Mouse (Mus musculus) hindbrain, embryonic 14.5 days (tissue): Measurements from ENCODE around the gene Mpped2. TPM values are rescaled to one million over a fixed set of nuclear protein-coding genes. Genes with fewer than 3 reads are reported as not detected.

ENCODE experiments used
- ATAC-seq: fragments of 200-750 bp; cut with Nextera tagmentation; 2 replicates; pipeline ENCODE4 v1.8.0; 2017; ENCODE audit warnings: moderate number of reproducible peaks, mild to moderate bottlenecking, moderate TSS enrichment, moderate library complexity; ENCODE audit not compliant: low FRiP score
- DNase-seq: peaks from one replicate; pipeline ENCODE4 v3.0.0-alpha.2; 2015; ENCODE audit warnings: low spot score
- H3K27ac ChIP-seq: fragments of 300-500 bp; sonication (generic); 2 replicates; pipeline ENCODE4 v1.5.1; 2014; ENCODE audit warnings: mild to moderate bottlenecking, moderate library complexity
- H3K27me3 ChIP-seq: fragments of 300-500 bp; sonication (generic); 2 replicates; pipeline ENCODE4 v1.6.1; 2014; ENCODE audit warnings: mild to moderate bottlenecking, low read length, mixed read lengths; ENCODE audit not compliant: control insufficient read depth, insufficient read depth
- H3K36me3 ChIP-seq: fragments of 300-500 bp; sonication (generic); replicated peaks from 2 replicates; pipeline ENCODE4 v1.6.1; 2014; ENCODE audit not compliant: control insufficient read depth, insufficient read depth
- H3K4me1 ChIP-seq: fragments of 300-500 bp; sonication (generic); replicated peaks from 2 replicates; pipeline ENCODE4 v1.6.1; 2014; ENCODE audit warnings: antibody characterized with exemption, low read length, mixed read lengths; ENCODE audit not compliant: control insufficient read depth, insufficient read depth
- H3K4me2 ChIP-seq: fragments of 300-500 bp; sonication (generic); replicated peaks from 2 replicates; pipeline ENCODE4 v1.6.1; 2014; ENCODE audit warnings: mild to moderate bottlenecking, moderate library complexity
- H3K4me3 ChIP-seq: fragments of 300-500 bp; sonication (generic); replicated peaks from 2 replicates; pipeline ENCODE4 v1.5.1; 2014; ENCODE audit warnings: mild to moderate bottlenecking, low read length
- H3K9ac ChIP-seq: fragments of 300-500 bp; sonication (generic); 2 replicates; pipeline ENCODE4 v1.6.1; 2014
- H3K9me3 ChIP-seq: fragments of 300-500 bp; sonication (generic); 2 replicates; pipeline ENCODE4 v1.6.1; 2016; ENCODE audit warnings: low read length; ENCODE audit not compliant: control insufficient read depth
- WGBS: fragments of 180-500 bp; shearing (Covaris S2); extraction: QIAGEN DNeasy Blood & Tissue Kit; methylation state at CpG from one replicate; pipeline ENCODE4 v1.1.7; 2014; 5-methylcytosine and 5-hydroxymethylcytosine counted together
- polyA plus RNA-seq: library from polyadenylated mRNA; unstranded; fragments of >200 nt; fragmentation: Nextera tagmentation; extraction: Ambion mirVana; gene quantifications from 2 replicates; pipeline ENCODE4 v1.2.1, GENCODE M21; 2014

Gene Mpped2
- polyA plus RNA-seq, 1 experiment from 2014 or later: 149 TPM

- H3K4me1 ChIP-seq: 0 out of 2 replicates have a peak, but pooled peaks cover 14% of the 10 kb centered on the region
- DNase-seq (no peak), ATAC-seq (no peak)
- WGBS: 66% methylated on average over 3 of the region's 3 CpGs
- H3K9me3 ChIP-seq: no peaks in the 10 kb centered on the region
- H3K4me2 ChIP-seq: no peak overlapping the region
- H3K27me3 ChIP-seq: no peaks in the 10 kb centered on the region
- no peaks in the 10 kb centered on the region for H3K36me3 ChIP-seq
- no peak overlapping the region for H3K27ac ChIP-seq
- no peak overlapping the region for H3K4me3 ChIP-seq
- no peak overlapping the region for H3K9ac ChIP-seq
These were observed 97.2 kb downstream of the Mpped2 start for GRCm38 (mm10) chr2:106790329-106790701.

GRCm38 (mm10) chr2:106796246-106796645, 103.2 kb downstream of the Mpped2 start:
- Histone ChIP-seq H3K36me3 (no peaks in the 10 kb centered on the region; the same call in 1 of the 2 replicates), H3K4me3 (no peak overlapping the region), H3K27me3 (no peaks in the 10 kb centered on the region), H3K4me2 (peak overlapping the region; percentile 30), H3K27ac (peak overlapping the region; percentile 55), H3K9ac (0 out of 2 replicates have a peak overlapping the region, but pooled peaks have one; percentile 0), H3K4me1 (peaks cover 33% of the 10 kb centered on the region), H3K9me3 (no peaks in the 10 kb centered on the region)
- 7% methylated on average over 7 of the region's 7 CpGs for WGBS
- ATAC-seq (0 out of 2 replicates have a peak, but pooled peaks have one; percentile 11), DNase-seq (no peak)

- peak overlapping the region; percentile 31 for H3K9ac ChIP-seq
- peak overlapping the region; percentile 33 for H3K4me2 ChIP-seq
- H3K4me1 ChIP-seq: peaks cover 33% of the 10 kb centered on the region
- no peaks in the 10 kb centered on the region for H3K27me3 ChIP-seq
- no peaks in the 10 kb centered on the region for H3K9me3 ChIP-seq
- no peaks in the 10 kb centered on the region; the same call in 1 of the 2 replicates for H3K36me3 ChIP-seq
- peak; percentile 72; the same call in 1 of the 2 replicates for ATAC-seq
- H3K27ac ChIP-seq: peak overlapping the region; percentile 55; the same call in 1 of the 2 replicates
- DNase-seq: no peak
- H3K4me3 ChIP-seq: no peak overlapping the region
- WGBS: 10% methylated on average over 3 of the region's 3 CpGs
These were observed 104.8 kb downstream of the Mpped2 start for GRCm38 (mm10) chr2:106797855-106798254.

GRCm38 (mm10) chr2:106798824-106799223, 105.8 kb downstream of the Mpped2 start:
- DNase-seq (no peak), ATAC-seq (no peak)
- Histone ChIP-seq H3K27me3 (no peaks in the 10 kb centered on the region), H3K27ac (no peak overlapping the region), H3K4me1 (peaks cover 33% of the 10 kb centered on the region), H3K36me3 (no peaks in the 10 kb centered on the region; the same call in 1 of the 2 replicates), H3K9ac (no peak overlapping the region), H3K4me2 (no peak overlapping the region), H3K4me3 (no peak overlapping the region), H3K9me3 (no peaks in the 10 kb centered on the region)
- whole genome bisulfite sequencing: 61% methylated on average over 4 of the region's 4 CpGs

GRCm38 (mm10) chr2:106815898-106816297, 122.8 kb downstream of the Mpped2 start:
- Histone ChIP-seq H3K4me2 (no peak overlapping the region), H3K9ac (no peak overlapping the region), H3K4me3 (no peak overlapping the region), H3K36me3 (no peaks in the 10 kb centered on the region), H3K27me3 (no peaks in the 10 kb centered on the region), H3K9me3 (0 out of 2 replicates have a peak, but pooled peaks cover 4% of the 10 kb centered on the region), H3K4me1 (no peaks in the 10 kb centered on the region), H3K27ac (no peak overlapping the region)
- no peak for ATAC-seq
- no peak for DNase-seq
- WGBS: 92% methylated on average over 3 of the region's 3 CpGs

GRCm38 (mm10) chr2:106821292-106821691, 128.2 kb downstream of the Mpped2 start:
- H3K9ac ChIP-seq: no peak overlapping the region
- DNase-seq: no peak
- H3K4me2 ChIP-seq: no peak overlapping the region
- H3K9me3 ChIP-seq: no peaks in the 10 kb centered on the region
- H3K4me3 ChIP-seq: no peak overlapping the region
- no peaks in the 10 kb centered on the region for H3K27me3 ChIP-seq
- H3K36me3 ChIP-seq: no peaks in the 10 kb centered on the region
- WGBS: 54% methylated on average over 8 of the region's 8 CpGs
- H3K27ac ChIP-seq: no peak overlapping the region
- peaks cover 12% of the 10 kb centered on the region for H3K4me1 ChIP-seq
- no peak for ATAC-seq

- H3K4me2 ChIP-seq: no peak overlapping the region
- no peak overlapping the region for H3K27ac ChIP-seq
- no peak overlapping the region for H3K9ac ChIP-seq
- 21% methylated on average over 6 of the region's 6 CpGs for WGBS
- 0 out of 2 replicates have a peak, but pooled peaks have one; percentile 28 for ATAC-seq
- H3K4me3 ChIP-seq: no peak overlapping the region
- H3K9me3 ChIP-seq: no peaks in the 10 kb centered on the region
- H3K4me1 ChIP-seq: peaks cover 12% of the 10 kb centered on the region
- H3K36me3 ChIP-seq: no peaks in the 10 kb centered on the region
- no peaks in the 10 kb centered on the region for H3K27me3 ChIP-seq
- DNase-seq: no peak
These were observed 128.8 kb downstream of the Mpped2 start for GRCm38 (mm10) chr2:106821883-106822282.

GRCm38 (mm10) chr2:106822540-106822939, 129.5 kb downstream of the Mpped2 start:
- 7% methylated on average over 5 of the region's 5 CpGs for WGBS
- Histone ChIP-seq H3K9ac (peak overlapping the region; percentile 9; the same call in 1 of the 2 replicates), H3K4me1 (peaks cover 12% of the 10 kb centered on the region), H3K4me2 (no peak overlapping the region), H3K27me3 (no peaks in the 10 kb centered on the region), H3K27ac (0 out of 2 replicates have a peak overlapping the region, but pooled peaks have one; percentile 11), H3K4me3 (no peak overlapping the region), H3K9me3 (no peaks in the 10 kb centered on the region), H3K36me3 (no peaks in the 10 kb centered on the region)
- DNase-seq (no peak), ATAC-seq (no peak)

GRCm38 (mm10) chr2:106825461-106825860, 132.4 kb downstream of the Mpped2 start:
- no peak for ATAC-seq
- Histone ChIP-seq H3K4me2 (no peak overlapping the region), H3K9ac (no peak overlapping the region), H3K4me1 (peaks cover 31% of the 10 kb centered on the region), H3K4me3 (no peak overlapping the region), H3K36me3 (no peaks in the 10 kb centered on the region), H3K27me3 (no peaks in the 10 kb centered on the region), H3K9me3 (no peaks in the 10 kb centered on the region), H3K27ac (no peak overlapping the region)
- WGBS: 83% methylated on average over 2 of the region's 2 CpGs
- no peak for DNase-seq

- Histone ChIP-seq H3K4me3 (no peak overlapping the region), H3K27me3 (no peaks in the 10 kb centered on the region), H3K4me2 (no peak overlapping the region), H3K9ac (no peak overlapping the region), H3K36me3 (no peaks in the 10 kb centered on the region), H3K4me1 (peaks cover 31% of the 10 kb centered on the region), H3K27ac (no peak overlapping the region), H3K9me3 (no peaks in the 10 kb centered on the region)
- DNase-seq: no peak
- no peak for ATAC-seq
- WGBS: 73% methylated on average over 1 of the region's 1 CpGs
These were observed 133.0 kb downstream of the Mpped2 start for GRCm38 (mm10) chr2:106826023-106826422.
